Mouse (Mus musculus) gastrocnemius, postnatal 36 days (tissue): ENCODE data around the gene Kpna7. TPM values are rescaled to one million over a fixed set of nuclear protein-coding genes. Genes with fewer than 3 reads are reported as not detected.
A peak's percentile ranks its signal among the peaks of the same experiment; 100 is the strongest.
"Not testable (repeated sequence)": the region's sequence is repeated elsewhere in the genome, so short reads cannot be mapped to it uniquely, and the experiment has no call there.

Source experiments
- DNase-seq, 2 experiments: peaks; one replicate each; pipeline ENCODE4 v3.0.0; 2022
- intact Hi-C: fragments of 180-260 bp; cut with DNase I; formaldehyde crosslinking; loops from one replicate; pipeline ENCODE4 v1.15.1; 2025
- total RNA-seq, 2 experiments: library from RNA; stranded (reverse); gene quantifications; 2 replicates each; pipeline ENCODE4 v1.2.3; 2021

Kpna7 gene
- total RNA-seq, 2 experiments from 2014 or later, result not detected

GRCm38 (mm10) chr5:145032391-145032790 lies 51.4 kb downstream of the Kpna7 start, which contains the start of gene Gm4871:
TSS of gene Gm4871 (minus strand) at chr5:145032754.
- intact Hi-C loops, DNase-seq: not testable (repeated sequence)

GRCm38 (mm10) chr5:145030476-145030875 lies 53.4 kb downstream of the Kpna7 start:
- intact Hi-C loops, DNase-seq: not testable (repeated sequence)

DNA sequence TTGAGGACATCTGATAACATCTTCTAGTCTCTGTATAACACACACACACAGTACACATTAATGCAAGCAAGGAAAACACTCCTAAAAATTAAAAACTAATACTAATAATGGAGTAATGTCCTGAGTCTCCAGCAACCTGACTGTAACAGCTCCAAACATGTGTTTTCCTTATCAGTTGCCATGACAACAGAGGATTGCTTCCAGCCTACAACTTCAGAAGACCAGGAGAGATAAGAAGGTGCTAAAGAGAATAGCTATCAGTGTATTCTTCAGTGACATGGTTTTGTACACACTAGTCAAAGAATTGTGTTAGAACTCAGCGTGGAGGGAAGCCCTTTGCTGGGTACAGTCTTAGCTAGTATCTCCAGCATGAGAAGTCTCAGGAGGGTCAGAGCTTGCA lies 63.1 kb downstream of the Kpna7 start:
- DNase-seq, intact Hi-C loops: not testable (repeated sequence)

- DNase-seq, intact Hi-C loops: not testable (repeated sequence)
These were observed 63.6 kb downstream of the Kpna7 start for GRCm38 (mm10) chr5:145020254-145020653.

DNA sequence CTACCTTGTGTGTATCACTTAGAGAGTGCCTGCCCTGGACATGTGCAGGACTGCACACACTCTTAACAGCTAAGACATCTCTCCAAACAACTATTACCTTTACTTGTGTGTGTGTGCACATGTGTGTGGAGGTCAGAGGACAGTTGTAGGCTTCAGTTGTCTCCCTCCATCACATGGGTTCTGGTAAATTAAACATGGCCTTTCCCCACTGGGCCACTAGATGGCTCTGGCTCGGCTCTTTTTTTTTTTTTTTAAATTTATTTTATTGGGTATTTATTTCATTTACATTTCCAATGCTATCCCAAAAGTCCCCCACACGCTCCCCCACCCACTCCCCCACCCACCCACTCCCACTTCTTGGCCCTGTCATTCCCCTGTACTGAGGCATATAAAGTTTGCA lies 67.1 kb downstream of the Kpna7 start:
- DNase-seq, intact Hi-C loops: not testable (repeated sequence)

GRCm38 (mm10) chr5:145014278-145014677 lies 69.6 kb downstream of the Kpna7 start:
- DNase-seq, result no peak
- intact Hi-C loops, result no loop called here

DNA sequence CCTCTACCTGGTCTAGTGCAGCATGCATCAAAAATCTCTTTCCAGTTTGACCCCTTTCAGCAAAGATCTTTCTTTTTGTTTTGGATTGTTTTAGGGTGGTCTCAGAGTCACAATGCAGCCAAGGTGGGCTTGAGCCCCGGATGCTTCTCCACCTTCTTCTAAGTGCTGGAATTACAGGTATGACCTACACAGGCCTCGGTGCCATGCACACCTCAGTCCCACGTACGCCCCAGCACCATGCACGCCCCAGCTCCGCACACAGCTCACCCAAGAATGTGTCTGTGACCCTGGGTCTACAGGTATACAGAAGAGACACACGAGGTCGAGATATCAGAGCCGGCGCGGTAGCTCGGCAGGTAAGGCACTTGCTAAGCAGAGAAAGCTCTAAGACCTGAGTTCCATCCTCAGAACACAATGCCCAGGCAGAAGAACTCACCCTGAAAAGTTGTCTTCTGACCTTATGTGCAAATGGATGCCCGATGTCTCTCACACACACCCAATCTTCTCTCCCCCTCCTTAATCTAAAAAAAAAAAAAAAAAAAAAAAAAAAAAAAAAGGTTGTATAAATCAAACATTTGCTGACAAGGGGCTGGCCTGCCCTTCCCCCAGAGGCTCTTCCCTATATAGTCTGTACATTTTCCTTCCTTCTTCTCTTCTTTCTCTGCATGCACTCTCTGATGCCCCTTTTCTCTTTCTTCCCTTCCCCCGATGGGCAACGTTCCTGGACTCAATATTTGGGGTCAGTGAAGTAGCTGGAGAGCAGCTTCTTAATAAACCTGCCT lies 74.8 kb downstream of the Kpna7 start:
- DNase-seq, result no peak
- intact Hi-C loops, result no loop called here

DNA sequence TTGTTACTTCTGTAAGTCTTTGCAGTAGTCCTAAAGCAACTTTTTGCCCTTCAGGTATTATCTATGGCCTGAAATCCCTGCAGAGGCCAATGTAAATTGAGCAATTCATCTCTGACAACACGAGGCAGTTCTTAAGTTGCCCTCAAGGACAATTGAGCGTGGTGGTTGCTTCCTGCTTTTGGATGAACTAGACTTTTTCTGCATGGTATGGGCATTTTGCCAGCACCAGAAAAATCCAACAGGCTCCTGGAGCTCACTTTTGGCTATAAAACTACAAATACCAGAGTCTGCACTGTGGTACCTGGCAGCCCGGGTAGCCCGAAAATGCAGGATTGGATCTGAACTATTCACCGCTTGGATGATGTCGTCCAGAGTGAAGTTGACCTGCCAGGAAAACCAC lies 78.2 kb downstream of the Kpna7 start:
- intact Hi-C loops, result no loop called here
- no peak for DNase-seq

- DNase-seq, result no peak
- intact Hi-C loops, result no loop called here
These were observed 79.3 kb downstream of the Kpna7 start for GRCm38 (mm10) chr5:145004495-145004894.

- DNase-seq, result no peak
- intact Hi-C loops, result no loop called here
These were observed 80.5 kb downstream of the Kpna7 start for GRCm38 (mm10) chr5:145003362-145003761.

- no peak for DNase-seq
- intact Hi-C loops, result no loop called here
These were observed 85.3 kb downstream of the Kpna7 start for GRCm38 (mm10) chr5:144998491-144998890.

GRCm38 (mm10) chr5:144990481-144990880 lies 93.3 kb downstream of the Kpna7 start:
- DNase-seq, result no peak
- intact Hi-C loops, result no loop called here

- intact Hi-C loops, result no loop called here
- DNase-seq, result no peak
These were observed 93.8 kb downstream of the Kpna7 start for GRCm38 (mm10) chr5:144990051-144990450.

DNA sequence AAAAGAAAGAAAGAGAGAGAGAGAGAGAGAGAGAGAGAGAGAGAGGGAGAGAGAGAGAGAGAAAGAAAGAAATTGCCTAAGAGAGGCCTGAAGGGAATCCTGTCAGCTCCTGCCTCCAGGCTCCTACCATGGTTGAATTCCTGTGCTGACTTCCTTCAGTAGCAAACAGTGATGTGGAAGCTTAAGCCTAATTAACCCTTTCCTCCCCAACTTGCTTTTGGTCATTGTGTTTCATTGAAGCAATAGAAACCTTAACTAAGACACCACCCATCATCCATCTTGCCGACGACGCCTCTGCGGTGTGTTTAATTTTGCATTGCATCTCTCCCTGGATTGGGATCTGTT lies 94.8 kb downstream of the Kpna7 start:
- intact Hi-C loops, result no loop called here
- DNase-seq, result no peak

DNA sequence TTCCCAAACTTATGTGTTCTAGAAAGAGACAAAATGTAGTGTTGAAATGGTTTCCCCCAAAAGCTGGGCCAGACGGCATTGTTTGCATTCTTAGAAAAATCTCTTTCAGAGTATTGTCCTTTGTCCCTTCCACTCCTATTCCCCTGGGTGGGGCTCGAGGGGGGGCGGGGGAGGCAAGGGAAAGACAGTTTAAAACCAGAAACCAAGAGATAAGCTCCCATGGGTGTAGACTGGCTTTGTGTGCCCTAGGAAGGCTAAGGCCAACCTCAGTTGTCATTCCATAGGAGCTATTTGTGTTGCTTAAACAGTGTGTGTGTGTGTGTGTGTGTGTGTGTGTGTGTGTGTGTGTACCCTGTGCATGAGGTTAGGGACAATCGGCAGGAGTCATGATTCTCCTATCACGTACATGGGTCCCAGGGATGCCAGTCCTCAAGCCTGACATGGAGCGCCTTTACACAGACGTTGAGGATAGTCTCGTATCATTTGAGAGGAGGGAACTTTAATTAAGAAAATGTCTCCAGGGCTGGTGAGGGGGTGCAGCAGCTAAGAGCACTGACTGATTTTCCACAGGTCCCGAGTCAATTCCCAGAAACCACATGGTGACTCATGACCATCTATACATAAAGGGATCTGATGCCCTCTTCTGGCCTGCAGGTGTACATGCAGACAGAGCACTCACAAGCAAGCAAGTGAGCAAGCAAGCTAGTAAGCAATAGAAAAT lies 95.3 kb downstream of the Kpna7 start:
- DNase-seq, result peak in 1 of 2 experiments; percentile 16
- intact Hi-C loops, result no loop called here

DNA sequence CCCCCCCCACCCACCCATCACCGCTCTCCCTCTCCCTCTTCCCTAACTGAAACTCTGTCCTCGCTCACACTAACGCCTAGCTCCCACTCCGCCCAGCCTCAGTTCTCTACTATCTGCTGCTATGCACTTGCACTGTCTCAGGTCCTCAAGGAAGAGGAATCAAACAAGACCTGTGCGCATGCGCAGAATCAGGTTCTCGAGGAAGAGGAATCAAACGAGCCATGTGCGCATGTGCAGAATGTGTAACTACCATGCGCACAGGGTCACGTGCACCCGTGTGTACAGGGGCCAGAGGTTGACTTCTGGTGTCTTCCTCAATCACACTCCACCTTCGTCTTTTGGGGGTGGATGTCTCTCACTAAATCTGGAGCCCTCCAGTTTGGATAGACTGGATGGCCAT lies 96.3 kb downstream of the Kpna7 start:
- no peak for DNase-seq
- intact Hi-C loops, result loop anchor here (2.0 kb wide), 1 partner anchor 103 kb away; no protein-coding TSS in a partner anchor

DNA sequence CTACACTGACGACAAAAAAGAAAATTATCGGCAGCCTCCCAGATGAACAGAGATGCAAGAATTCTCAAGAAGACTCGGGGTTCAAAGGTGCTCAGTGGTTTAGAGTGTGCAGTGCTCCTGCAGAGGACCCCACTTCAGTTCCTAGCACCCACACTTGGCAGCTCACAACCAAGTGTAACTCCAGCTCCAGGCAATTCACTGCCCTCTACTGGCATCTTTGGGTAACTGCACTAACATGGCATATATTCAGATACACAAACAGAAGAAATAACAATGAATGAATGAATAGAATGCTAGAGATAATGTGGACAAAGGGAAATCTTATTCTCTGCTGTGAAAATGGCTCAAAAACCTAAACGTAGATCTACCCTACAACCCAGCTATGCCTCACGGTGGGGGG lies 99.0 kb downstream of the Kpna7 start:
- intact Hi-C loops, result no loop called here
- DNase-seq, result no peak

DNA sequence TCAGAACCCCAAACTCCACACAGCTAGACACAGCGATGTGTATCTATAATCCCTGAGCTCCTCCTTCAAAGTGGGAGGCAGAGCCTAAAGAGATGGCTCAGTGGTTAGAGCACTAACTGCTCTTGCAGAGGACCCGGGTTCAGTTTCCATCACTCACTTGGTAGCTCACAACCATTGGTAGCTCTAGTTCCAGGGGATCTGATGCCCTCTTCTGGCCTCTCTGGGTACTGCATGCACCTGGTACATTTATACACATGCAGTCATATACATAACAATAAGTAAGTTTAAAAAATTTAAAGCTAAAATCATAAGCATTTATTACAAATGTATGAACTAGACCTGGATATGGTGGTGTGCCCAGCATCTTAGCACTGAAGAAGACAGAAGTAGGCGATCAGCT lies 100.6 kb downstream of the Kpna7 start:
- intact Hi-C loops, result no loop called here
- DNase-seq, result no peak

DNA sequence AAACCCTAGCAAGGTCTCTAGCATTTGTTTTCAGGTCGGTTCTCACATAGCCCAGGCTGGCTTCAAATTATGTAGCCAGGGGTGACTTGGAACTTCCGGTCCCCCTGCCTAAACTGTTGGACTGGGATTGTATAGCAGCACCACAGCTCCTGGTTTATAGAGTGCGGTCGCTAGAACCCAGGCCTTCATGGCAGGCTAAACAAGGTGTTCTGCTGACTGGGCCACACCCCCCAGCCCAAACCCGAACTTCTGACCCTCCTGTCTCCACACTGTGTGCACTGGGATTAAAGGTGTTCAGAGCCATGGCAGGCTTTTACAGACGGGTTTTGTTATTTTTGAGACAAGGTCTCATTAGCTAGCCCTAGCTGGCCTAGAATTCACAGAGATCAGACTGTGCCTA lies 104.7 kb downstream of the Kpna7 start:
- intact Hi-C loops, result no loop called here
- no peak for DNase-seq

GRCm38 (mm10) chr5:144978533-144979107 lies 105.2 kb downstream of the Kpna7 start:
- no peak for DNase-seq
- intact Hi-C loops, result no loop called here

DNA sequence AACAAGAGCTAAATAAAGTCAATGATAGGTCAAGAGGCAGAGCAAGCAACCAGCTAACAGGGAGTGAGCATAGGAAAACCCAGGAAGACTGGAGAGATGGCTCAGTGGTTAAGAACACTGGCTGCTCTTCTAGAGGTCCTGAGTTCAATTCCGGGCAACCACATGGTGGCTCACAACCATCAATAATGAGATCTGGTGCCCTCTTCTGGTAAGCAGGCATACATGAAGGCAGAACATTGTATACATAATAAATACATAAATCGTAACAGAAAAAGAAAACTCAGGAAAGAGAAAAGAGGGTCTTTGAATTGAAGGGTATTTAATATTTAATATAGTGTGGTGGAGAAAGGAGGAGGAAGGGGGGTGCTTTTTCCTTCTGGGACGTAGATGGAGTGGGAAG lies 112.6 kb downstream of the Kpna7 start:
- intact Hi-C loops, result no loop called here
- DNase-seq, result no peak
